Mouse (Mus musculus): ENCODE measurements around the gene 3110082I17Rik.
"Not testable (repeated sequence)": the region's sequence is repeated elsewhere in the genome, so short reads cannot be mapped to it uniquely, and the experiment has no call there.

Gene 3110082I17Rik

DNA sequence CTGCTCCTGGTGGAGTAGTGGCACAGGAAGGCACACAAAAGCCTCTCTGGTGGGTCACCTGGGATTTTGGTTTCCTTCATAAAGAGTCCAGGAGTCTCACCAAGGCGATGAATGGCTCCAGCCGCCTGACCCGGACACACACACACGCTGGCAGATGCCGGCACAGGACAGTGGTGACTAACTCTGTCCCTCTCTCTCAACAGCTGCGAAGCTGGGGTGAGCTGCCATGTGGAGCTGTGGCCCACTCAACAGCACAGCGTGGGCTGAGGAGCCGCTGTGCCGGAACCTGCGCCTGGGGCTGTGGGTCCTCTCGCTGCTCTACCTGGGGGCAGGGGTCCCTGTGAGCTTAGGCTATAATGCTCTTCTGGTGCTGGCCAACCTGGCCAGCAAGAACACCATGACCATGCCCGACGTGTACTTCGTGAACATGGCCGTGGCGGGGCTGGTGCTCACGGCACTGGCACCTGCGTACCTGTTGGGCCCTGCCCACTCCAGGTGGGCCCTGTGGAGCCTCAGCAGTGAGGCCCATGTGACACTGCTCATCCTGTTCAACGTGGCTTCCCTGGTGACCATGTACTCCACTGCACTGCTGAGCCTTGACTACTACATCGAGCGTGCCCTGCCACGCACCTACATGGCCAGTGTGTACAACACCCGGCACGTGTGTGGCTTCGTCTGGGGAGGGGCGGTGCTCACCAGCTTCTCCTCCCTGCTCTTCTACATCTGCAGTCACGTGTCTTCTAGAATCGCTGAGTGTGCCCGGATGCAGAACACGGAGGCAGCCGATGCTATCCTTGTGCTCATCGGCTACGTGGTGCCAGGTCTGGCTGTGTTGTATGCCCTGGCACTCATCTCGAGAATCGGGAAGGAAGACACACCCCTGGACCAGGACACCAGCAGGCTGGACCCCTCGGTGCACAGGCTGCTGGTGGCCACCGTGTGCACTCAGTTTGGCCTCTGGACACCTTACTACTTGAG lies 67.8 kb downstream of the 3110082I17Rik start:
- no peak for DNase-seq

DNA sequence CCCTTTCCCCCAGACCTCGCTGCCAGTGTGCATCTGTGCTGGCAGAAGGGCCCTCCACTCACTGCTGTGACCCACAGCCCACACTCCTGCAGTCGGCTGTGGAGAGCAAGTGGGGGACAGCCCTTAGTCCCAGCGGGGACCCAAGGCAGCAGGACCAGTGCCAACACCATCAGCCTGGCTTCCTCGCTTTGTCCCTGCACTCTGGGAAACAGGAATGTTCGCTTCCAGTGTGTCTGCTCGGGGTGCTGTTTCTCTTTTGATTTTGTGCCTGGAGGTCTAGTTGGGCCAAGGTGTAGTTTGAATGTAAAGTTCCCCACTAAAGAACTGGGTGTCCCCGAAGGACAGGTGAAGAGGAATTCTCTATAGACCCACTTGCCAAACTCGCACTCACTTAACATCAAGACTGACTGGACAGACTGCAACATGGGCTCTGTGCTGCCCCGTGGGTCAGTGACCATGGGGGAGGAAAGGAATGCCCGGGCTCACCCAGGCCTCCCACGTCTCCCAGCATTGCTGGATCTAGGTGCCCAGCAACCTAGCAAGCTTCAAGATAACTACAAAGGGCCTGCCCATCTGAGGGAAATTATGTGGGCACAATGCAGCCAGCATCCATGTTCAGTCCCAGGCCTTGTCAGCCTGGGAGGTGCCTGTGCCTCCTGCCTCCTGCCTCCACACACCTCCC lies 68.9 kb downstream of the 3110082I17Rik start:
- peak; percentile 52 for DNase-seq

DNA sequence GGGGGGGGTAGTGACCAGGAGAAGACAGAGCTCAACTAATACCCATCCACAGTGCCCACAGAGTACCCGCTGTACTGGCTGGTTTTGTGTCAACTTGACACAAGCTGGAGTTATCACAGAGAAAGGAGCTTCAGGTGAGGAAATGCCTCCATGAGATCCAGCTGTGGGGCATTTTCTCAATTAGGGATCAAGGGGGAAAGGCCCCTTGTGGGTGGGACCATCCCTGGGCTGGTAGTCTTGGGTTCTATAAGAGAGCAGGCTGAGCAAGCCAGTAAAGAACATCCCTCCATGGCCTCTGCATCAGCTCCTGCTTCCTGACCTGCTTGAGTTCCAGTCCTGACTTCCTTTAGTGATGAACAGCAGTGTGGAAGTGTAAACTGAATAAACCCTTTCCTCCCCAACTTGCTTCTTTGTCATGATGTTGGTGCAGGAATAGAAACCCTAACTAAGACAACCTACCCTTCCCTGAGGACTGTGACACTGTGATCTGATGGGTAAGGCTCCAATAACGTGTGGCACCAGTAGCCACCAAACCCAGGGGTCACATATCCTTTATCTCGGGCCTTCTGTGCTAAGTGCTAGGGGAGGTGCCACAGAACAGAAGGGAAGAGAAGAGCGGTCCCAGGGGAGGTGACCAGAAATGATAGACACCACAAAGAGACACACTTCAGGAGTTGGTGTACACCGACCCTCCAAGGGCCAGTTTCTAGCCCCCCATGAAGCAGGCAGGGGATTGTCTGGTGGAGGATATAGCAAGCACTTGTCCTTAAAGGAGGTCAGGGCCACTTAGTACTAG lies 69.8 kb downstream of the 3110082I17Rik start:
- DNase-seq: not testable (repeated sequence)

DNA sequence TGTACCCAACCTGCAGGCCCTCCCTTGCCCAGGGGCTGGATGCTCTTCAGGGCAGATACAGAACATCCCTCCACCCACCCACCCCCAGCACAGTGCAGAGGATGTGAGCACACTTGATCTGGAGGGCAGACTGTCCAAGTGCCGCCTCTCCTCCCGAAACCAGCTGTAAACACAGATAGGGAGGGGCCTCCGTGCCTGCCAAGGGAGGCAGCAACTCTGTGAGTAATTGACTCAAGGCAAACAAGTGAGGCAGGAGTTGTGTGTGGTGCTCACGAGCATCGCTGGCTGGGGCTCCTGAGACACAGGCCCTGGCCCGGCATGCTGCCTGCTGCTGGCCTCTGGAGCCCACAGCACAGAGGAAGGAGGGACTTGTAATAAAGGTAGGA lies 70.7 kb downstream of the 3110082I17Rik start:
- DNase-seq: no peak

DNA sequence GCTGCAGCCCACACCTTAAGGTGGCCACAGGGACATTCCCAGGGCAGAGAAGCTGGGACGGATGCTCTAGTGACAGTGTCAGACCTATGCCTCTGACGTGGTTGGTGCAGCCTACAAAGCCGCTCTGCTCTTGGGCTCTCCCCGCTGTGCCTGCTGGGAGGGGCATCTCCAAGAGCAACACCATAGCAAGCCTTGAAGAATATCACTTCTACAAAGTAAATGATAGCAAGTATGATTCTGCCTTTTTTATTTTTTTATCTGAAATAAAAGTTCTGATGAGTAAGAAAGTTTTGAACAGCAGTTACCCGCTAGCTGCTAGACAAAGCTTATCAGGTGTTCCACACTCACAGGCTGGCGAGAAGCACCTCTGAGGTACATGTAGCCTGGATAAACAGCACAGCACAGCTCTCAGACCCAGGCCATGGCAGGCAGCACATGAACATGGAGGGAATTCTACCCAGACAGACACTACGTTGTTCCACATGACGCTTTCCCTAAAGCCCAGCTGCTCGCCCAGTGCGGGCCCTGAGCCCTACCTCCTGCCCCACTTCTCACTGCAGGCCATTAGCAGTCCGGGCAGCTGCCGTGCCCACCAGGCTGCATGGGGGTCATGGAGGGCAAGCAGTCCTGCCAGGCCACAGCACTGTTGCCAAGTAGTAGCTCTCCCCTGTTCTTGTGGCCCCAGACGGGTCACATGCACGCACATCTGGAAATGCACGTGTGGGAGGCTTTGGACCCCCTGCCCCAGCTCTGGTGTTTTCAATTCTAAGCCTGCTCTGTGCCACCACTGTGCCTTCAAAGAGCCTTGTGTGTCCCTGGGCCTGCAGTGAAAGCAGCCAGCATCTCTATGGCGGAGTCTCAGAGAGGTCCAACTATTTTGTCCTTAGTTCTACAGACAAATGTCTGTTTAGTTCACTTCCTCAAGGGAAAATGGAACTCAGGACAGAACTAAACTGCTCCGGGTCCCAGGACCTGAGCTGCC lies 71.3 kb downstream of the 3110082I17Rik start:
- no peak for DNase-seq

DNA sequence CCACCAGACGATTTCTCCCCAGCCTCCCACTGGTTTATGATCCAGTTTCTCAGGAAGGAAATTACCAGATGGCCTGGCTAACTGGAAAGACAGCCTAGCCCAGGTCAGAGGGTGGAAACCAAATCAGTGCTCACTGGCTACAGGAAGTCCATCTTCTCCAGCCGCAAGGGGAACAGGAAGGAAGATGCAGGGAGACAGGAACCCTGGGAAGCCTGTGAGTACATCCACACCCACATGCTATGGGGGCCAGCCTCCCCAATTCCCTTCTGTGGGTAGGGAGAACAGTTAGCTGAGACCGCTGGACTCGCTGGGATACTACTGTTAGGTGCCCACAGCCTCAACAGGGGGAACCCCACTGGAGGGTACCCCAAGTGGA lies 72.1 kb downstream of the 3110082I17Rik start:
- DNase-seq: no peak

DNA sequence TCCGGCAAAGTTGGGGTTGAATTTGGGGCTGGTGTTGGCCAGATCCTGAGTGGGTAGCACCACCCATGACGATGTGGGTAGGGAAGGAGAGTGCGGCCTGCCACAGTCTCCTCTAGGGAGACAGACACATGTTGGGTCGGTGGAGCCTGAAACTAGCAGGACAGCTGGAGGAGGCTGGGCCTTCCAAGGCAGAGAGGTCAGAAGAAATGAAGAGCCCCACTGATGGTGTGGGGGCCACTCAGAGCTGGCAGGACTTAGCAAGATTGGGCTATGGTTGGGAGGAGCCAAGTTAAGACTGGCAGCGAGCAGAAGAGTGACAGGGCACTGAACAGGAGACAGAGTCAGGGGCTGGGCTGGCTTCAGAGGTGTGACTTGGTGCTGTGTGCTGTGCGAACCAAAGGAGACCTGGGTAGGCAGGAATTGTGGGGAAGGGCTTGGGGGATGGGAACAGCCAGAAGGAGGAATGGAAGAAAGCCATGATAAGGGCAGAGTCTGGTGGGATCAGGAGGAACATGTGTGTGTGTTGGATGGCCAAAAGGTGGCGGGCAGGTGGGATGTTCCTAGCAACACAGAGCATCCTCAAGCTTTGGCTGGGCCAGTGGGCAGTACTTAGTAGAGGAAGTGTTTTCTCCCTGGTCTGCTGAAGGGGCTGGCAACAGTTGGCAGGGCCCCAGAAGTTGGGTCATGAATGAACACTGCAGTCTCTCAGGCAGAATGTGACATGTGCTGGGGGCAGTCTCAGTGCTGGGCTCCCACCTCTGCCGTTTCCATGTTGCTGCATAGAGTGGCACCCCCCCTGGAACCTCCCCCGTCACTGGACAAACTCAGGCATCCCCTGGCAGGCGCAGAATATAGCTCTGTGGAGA lies 72.8 kb downstream of the 3110082I17Rik start:
- no peak for DNase-seq

DNA sequence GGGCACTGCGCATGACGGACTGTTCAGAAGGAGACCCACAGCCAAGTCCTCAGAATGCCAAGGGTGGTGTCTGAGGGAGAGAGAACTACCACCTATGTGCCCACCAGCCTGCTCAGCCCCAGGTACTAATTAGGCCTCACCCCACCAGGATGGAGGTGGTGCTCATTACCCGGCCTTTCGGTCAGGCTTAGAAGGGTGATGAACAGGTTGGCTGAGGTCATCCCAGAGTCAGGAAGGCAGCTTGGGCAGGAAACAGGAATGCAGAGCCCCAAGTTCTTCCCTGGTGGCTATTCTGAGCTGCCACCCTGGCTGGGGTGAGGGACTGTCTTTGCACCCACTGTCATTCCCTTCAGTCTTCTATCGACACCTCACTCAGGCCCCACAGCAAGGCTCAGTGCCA lies 74.3 kb downstream of the 3110082I17Rik start:
- DNase-seq: no peak

DNA sequence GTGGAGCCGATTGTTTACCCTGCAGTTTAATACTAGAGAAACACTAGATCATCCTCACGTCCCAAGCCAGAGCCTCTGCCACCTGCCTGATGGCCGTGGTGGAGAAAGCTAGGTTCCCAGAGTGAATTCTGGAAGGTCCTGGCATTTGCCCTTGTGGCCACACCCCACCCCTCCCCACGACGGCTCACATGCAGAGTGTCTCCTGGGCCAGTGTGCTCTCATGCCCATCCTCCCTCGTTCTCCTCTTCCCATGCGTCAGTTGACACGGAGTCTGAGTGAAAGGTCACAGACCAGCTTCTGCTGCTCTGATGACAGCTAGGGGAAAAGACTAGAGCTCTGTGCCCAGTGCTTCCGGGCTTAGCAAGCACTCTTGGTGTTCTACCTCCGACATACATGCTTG lies 75.8 kb downstream of the 3110082I17Rik start:
- DNase-seq: no peak

DNA sequence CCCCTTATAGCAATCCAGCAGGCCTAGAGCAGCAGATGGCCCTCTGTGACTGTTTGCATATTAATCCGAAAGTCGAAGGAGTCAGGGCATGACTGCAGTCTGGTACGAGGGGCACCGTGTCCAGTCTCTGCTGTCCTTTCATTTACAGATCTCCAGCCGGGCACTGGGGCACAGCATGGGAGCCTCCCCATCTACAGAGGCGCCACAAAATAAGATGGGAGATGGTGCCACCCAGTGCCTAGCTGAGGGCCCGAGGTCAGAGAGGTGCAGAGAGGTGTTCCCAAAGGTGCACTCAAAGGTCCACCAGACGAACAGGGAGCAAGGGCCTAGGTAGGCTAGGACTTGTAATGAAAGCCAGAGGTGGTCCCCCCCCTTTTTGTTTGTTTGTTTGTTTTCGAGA lies 77.1 kb downstream of the 3110082I17Rik start:
- DNase-seq: no peak

DNA sequence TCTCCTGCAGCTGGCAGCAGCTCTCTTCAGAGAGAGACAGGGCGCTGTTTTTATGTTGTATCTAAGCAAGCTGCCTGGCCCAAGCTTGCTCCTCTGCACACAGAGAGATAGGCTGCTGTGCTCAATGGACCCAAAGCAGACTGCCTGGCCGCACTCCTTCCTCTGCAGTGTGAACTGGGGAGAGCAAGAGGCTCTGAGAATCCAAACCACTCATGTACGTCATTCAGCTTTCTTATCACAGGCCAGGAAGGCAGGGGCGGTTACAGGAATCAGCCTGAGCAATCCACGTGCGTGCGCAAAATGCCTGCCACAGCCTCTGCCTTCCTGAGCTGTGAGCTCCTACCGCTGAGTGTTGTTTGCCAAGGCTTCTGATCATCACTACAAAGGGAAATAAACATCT lies 77.6 kb downstream of the 3110082I17Rik start:
- DNase-seq: no peak

DNA sequence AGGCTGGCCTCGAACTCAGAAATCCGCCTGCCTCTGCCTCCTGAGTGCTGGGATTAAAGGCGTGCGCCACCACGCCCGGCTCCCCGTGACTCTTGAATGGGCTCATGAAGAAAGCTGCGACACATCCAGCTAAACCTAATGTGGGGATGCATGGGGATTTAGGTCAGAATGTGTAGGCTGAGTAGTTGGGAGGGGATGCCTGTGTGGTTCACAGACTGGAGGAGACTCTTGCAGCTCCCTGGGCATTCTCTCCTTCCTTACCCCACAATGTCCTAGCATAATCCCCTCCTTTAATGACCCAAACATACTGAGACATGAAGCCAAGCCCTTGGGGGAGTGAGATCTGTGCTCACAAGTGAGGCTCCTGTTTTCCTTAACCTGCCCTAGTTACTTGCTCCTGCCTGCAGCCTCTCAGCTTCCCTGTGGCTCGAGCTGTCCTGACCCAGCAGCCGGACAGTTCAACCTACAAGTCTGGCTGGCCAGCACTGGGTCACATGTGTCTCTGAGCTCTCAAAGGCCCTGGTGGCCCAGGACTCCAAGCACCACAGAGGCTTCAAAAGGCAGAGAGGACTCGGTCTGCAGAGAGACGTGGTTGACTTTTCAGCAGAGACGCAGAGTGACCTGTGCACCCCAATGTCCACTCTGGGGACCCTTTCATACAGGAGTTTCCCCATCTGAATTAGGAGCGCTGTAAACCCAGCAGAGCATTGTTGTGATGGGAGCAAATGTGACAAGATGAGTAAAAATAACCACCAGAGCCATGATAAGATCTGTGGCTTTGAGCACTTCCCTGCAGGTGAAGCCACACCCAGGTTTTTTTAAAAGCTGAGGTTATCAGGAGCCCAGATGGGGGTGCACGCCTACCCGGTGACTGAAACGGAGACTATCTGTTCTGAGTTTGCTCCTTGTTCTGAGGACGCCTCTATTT lies 78.5 kb downstream of the 3110082I17Rik start:
- DNase-seq: no peak

DNA sequence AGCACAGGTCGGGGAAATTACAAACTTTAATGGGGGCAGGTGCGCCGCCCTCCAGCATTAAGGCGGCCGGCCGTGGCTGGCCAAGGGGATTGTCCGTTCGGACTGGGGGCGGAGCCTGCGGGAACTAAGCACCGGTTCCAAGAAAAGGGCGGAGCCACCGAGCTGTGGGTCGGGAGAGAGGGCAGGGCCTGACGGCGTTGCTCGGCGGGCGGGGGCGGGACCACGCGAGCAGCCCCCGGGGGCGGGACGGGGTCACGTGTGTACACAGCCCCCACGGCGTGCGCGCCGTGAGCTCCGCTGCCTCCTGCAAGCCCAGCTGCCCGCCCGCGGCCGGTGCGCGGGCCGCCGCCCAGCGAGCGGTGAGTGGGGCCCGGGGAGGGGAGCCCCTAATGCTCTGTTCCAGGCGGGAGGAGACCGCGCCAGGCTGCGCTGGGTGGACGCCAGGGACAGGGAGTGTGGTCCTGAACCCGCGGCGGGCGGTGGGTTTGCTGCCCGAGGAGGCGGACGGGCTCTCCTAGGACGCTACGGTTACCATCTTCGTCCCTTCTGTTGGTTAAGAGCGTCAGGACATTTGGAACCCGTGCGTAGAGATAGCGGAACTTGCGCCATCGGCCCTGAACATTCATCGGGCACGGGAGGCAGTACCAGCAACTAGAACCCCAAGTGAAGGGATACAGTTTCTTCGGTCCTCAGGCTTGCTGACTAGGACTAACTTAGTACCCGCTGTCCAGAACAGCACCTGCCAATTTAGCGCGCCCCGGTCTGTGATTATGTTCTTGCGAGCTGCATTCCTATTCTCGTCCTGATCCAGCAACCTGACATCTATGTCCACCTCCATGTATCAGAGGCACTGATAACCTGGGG lies 79.7 kb downstream of the 3110082I17Rik start:
- DNase-seq: peak; percentile 90

DNA sequence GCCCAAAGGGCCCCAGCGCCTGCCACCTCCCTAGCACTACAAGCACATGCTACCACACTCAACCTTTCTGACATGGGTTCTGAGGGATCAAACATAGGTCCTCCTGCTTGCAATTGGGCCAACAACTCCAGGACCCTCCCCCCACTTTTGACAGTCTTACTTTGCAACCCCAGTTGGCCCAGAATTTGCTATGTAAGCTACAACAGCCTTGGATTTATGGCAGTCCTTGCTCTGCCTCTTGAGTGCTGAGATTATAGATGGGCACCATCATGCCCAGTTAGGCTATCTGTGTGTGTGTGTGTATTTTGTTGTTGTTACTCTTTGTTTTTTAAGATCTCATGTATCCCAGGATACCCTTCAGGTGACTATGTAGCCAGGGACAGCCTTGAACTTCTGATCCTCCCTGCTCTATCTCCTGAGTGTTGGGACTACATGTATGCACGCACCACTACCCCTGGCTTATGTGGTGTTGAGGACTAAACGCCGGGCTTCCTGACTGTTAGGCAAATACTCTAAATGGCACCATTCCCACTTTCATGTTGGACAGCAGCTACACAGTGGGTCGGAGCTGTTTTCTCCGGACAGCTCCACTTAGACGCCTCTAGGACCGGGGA lies 80.4 kb downstream of the 3110082I17Rik start:
- DNase-seq: no peak

DNA sequence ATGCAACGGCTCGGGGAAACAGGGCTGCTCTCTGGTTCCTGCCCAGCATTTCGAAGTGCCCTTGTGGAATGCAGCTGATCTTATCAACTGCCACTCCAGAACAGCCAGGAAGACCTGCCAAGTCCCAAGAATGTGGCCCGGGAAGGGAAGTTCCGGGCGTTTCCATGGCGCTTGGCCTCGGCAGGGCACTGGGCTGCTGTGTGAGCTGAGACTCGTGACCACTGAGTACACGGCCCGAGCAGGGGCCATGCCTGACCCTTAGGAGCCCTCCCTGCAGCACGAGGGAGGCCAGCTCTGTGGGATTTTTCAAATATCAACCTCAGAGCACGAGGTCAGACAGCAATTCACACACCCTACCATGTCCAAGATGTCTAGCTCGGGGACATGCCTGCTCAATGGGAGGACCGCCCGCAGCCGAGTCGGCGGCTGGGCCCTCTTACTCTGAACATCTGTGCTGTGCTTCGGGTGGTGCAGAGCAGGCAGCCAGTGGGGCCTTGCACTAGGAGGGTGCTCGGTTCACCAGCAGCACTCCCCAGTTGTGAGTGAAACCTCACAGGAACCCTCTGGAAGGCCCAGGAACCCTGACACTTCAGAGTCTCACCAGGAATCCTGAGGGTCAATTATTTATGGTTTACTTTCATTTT lies 81.2 kb downstream of the 3110082I17Rik start:
- DNase-seq: no peak

DNA sequence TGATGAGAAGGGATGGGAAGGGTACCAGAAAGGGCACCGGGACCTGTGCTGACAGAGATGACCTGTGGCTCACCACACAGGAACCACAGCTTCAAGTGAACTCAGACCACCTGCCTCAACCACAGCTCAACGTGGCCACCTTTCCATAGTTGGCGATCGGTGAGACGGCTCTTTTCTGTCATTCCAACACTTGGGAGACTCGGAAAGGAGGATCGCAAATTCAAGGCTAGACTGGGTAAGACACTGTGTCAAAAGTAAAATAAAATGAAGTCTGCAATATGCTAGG lies 82.1 kb downstream of the 3110082I17Rik start:
- no peak for DNase-seq

DNA sequence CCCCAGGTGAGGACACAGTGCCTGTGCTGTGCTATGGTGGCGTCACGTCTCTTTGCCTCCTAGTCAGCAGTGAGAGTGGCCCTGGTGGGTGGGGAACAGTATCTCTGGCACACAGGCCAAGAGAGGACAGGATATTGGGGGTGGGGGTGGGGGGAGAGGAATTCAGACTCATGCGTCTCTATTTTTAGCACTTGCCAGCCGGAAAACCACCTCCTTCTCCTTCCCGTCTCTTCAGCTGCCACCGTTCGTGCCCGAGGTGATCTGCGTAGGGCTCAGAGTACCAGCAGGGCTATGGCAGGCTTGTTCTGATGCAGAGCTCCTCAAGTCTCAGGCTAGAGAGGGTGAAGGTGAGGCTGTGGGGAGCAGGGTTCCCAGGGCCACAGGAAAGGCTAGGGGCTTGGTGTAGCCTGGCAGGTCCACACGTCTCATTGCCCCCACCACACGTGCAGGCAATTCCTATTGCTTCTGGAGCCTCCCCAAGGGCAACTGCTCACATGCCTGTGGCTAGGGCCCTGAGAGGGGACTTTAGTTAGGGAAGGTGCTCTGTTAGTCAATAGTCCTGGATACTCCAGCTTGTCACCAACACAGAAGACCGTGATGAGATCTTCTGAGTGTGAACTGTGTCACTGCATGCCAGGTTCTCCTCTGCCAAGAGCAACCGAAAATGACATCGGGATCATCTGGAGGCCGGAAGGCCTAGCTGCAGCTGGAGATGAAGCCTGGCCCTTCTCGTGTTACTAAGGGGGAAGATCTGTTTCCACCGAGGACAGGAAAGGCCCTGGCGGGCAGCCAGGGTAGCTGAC lies 82.7 kb downstream of the 3110082I17Rik start, which contains the start of gene Gpr146:
Gpr146 (plus strand) TSS at position 230 of the 803 bp plus-strand sequence.
- no peak for DNase-seq

Data from cerebellum, adult 9-10 months (tissue).